Mouse (Mus musculus): Measurements from ENCODE around the gene Kat14.

Gene Kat14

DNA sequence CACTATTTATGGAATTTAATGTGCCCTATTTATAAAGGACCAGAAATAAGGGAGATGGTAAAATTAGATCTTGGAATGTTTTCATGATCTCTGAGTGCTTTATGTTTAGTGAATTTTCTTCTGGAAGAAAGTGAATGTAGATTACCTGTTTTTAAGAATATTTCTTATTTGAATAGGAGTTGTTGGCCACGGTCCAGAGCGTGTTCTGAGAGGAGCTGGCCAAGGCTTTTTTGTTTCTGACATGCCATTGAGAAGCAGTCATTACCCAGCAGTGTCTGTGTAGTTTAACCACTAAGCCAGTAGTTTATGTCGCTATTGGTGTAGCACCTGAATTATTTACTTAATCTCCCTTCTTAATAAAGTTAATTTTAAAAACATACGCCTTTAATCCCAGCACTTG, 13.0 kb downstream of the Kat14 start:
- no peak for DNase-seq (ENCODE audit: inconsistent age in 2 of 2, low spot score in 1 of 2)

DNA sequence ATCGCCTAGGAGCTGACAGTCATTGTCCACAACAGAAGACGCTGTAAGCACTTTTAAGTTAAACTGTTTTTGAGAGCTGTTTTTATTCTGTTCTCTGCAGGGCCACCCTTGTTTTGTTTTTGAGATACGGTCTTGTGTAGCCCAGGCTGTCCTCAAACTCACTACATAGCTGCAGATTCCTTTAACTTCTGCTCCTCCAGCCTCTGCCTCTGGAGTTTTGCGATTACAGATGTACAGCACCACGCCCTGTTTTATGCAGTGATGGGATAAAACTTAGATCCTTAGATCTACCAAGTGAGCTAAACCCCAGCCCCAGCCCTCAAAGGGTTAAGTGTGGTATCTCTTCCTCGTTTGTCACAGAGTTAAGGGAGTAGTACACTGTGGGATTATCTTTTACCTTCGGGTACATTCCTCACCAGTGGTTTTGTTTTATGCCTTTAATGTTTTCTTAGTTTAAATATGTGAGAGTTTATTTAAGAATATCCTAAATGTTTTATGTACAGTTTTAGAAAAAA, 13.9 kb downstream of the Kat14 start:
- DNase-seq (ENCODE audit: inconsistent age in 2 of 2, low spot score in 1 of 2): no peak

DNA sequence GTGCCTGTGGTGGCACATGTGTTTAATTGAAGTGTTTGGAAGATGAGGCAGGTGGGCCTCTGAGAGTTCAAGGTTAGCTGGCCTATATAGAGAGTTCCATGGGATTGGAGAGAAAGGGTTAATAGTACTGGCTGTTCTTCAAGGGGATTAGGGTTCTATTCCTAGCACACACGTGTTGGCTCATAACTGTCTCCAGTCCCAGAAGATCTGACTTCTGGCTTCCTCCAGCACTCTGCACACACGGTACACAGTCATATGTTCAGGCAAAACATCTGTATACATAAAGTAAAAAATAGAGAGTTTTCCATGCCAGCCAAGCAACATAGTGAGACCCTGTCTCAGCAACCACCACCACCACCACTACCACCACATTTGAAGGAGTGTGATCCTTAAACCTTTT, 17.5 kb downstream of the Kat14 start:
- no peak for DNase-seq (ENCODE audit: inconsistent age in 2 of 2, low spot score in 1 of 2)

DNA sequence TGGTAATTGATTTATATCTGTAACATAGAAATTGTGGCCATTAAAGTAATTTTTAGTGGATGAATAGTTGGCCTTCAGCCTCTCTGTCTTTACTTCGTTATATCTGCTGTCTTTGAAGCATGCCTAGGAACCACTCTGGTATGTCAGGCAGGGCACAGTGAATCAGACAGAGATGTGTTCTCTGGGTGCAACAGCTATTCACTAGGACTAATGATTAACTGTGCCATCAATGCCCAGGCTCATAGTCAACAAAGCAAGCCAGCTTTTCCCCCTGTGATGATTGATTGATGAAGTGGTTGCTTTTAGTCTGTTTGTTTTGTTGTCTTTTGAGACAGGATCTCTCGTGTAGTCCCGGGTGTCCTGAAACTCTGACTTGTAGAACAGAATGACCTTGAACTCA, 19.6 kb downstream of the Kat14 start:
- DNase-seq (ENCODE audit: inconsistent age in 2 of 2, low spot score in 1 of 2): no peak

DNA sequence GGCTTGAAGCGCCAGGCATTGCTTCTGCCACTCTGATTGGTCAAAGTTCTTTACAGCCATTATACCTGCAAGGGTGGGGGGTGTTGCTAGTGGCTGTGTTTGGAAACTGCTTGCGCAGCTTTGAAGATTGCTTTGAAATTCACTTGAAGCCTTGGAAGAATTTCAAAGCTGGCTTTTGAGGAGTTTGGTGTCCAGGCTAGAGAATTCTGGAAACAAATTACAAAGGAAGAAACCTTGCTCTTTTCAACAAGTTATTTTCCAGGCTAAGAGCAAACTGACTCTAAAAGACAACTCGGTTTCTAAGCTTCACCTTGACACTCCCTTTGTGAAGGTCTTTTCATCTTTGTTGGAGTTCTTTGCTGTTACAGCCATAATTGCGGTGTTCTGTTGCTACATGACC, 30.7 kb downstream of the Kat14 start:
- DNase-seq (ENCODE audit: inconsistent age in 2 of 2, low spot score in 1 of 2): peak; percentile 11 to 47

DNA sequence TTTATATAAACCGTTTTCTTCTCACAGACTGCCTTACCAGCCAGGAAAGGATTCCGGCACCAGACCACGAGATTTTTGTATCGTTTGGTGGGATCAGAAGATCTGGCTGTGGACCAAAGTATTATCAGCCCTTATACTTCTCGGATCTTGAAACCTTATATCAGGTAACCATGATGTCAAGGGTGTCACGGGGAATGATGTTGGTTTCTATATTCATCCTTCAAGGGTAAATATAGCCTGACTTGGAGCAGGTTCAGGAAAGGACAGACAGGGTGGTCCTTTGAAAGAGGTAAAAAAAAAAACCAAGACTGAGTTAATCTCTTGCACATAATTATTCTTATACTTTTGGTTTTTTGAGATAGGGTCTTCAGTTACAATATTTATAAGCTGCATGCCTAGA, 31.9 kb downstream of the Kat14 start:
- no peak for DNase-seq (ENCODE audit: inconsistent age in 2 of 2, low spot score in 1 of 2)

DNA sequence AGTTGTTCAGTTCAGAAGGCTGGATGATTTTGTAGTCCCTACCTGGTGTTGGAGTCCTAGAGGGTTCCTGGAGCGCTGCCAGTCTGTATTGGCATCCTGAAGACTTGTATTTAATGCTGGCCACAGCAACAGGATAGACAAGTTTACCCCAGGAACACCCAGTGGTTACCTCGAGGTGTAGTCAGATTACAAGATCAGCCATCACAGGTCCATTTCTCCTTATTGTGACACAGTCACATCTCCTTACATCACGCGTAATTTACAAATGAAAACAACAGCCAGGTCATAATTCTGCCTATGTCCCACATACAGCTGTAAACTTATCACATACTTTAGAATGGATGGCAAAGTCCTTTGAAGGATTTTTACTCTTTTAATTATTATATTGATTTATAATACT, 40.3 kb downstream of the Kat14 start:
- no peak for DNase-seq (ENCODE audit: inconsistent age in 2 of 2, low spot score in 1 of 2)

DNA sequence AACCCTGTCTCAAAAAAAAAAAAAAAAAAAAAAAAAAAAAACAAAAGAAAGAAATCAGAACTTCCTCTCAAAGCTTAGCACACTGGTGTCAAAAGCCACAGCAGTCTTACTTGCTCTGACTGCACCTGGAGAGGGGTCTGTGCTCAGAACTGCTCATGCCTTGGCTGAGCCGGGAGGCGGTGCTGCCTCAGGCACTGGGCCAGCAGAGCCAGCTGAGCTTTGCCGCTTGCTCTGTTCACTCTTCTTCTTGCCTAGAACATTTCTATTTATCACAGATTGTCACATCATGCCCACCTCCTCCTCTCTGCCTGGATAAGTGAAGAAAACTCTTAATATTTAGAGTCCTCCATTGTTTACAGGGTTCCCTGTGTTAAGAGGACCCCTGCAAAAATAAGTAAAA, 41.8 kb downstream of the Kat14 start:
- no peak for DNase-seq (ENCODE audit: inconsistent age in 2 of 2, low spot score in 1 of 2)

DNA sequence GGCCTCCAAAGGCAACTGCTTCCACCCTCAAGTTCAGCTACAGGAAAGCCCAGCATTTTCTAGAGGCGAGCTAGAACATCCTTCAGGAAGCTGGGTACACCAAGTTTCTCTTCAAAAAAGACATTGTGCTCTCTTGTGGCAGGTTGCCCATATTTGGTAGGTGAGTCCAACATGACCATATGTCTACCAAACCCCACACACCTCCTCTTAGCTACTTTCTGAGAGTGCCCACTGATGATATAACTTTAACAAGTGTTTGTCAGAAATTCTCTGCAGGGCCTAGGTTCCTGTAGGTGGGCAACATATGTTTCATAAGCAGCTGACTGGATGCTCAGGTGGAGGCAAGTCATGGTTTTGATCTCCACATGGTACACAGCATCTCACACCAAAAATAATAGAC, 45.9 kb downstream of the Kat14 start:
- DNase-seq (ENCODE audit: inconsistent age in 2 of 2, low spot score in 1 of 2): no peak

DNA sequence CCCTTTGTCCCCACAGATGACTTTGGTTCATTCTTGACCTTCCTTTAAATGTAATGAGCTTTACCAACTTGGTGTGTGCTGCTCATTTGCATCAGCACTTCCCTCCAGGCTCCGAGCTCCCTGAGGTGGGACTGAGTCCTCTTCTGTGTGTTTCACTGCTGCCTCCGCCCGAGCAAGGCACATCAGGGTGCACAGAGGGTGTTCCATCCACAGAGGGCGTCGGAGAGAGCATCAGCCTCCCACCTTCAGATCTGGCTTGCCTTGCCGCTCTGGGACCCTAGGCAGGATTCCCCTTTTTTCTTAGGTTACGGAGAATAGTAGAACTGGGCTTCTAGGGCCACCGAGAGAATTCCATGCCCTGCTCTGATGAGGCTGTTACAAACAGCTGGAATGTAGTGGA, 48.1 kb downstream of the Kat14 start:
- no peak for DNase-seq (ENCODE audit: inconsistent age in 2 of 2, low spot score in 1 of 2)

DNA sequence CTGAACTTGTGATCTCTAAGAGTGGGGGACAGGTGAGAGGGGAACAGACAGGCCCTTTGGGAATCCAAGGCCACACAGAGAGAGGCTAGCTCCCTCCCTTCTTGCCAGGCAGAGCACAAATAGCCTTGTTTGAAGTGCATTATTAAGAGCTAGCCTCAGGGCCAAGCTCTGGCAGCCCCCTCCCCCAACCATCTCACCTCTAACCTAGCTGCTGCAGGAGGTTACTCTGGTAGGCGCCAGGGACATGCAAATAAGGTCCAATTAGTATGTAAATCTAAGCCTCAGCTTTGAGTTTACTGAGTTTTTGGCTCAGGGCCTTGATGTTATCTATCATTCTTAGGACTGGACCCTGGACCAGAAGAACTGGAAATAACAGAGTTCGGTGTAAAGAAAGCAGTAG, 49.3 kb downstream of the Kat14 start:
- DNase-seq (ENCODE audit: inconsistent age in 2 of 2, low spot score in 1 of 2): no peak

DNA sequence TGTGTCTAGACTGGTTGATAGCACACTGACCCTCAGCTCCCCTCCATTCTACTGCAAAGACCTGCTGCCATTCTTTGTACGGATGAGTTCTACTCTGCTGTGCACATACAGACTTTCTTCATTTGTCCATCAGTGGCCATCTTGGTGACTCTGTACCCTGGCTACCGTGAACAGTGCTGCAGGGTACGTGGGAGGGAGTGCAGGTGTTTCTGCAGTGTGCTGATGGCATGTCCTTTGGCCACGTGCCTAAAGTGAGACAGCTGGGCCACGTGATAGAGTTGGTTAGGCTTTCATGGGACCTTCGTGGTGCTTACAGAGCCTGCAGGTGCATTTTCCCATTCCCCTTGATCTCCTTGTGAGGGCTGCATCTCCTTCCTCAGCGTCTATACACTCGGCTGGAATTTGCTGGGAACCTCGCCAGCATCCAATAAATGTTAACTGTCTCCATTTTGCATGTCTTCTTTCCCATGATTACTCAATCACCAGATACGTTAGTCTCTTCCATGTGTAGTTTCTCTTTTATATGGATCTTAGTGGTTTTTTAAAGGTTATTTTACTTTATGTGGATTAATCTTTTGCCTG, 53.4 kb downstream of the Kat14 start:
- no peak for DNase-seq (ENCODE audit: inconsistent age in 2 of 2, low spot score in 1 of 2)

DNA sequence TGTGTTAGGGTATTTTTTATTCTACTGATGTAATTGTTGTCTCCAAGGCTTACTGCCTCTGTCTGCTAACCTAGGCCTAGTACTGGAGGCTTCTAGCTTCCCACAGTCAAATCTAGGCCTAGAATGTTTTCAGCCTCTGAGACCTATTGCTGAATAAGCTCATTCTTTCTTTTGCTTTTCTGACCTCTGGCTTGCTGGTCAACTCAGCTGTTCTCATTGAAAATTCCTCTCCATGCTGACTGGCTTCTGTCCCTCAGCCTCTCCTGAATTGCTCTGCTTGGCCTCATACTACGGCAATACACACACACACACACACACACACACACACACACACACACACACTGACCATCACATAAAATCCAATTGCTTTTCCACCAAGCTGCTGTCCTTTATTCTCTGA, 57.0 kb downstream of the Kat14 start:
- no peak for DNase-seq (ENCODE audit: inconsistent age in 2 of 2, low spot score in 1 of 2)

DNA sequence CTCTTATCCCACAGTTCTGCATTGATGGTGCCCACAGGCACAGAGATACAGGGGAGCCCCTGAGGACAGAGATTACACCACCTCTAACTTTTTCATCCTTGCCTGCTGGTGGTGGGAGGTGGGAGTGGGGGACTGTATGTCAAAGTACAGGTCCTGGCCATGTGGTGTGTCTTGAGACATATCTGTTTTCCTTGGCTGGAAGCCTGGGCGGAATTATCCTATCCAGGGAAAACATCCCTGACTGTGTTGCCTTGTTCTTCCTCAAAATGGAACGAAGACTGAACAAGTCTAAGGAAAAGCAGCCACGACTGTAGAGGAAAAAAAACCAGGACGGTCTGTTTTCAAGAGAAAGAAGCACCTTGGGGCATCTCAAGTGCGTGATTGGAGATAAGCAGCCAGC, 59.1 kb downstream of the Kat14 start:
- no peak for DNase-seq (ENCODE audit: inconsistent age in 2 of 2, low spot score in 1 of 2)

DNA sequence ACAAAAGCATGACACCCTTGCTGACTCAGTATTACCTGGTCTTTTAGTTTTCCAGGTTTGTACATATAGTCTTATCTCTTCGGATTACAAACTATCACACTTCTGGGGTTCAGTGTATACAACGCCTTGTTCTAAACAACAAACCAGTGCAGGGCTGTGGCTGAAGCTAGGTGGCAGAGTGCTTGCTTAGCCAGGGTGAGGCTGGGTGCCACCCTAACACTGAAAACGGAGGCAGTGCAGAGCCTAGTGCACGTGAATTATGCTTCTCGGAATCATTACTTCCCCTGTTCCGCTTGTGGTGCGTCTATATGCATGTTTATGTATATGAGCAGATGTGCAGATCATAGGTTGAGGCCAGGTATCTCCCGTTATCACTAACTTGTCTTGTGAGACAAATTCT, 59.9 kb downstream of the Kat14 start:
- DNase-seq (ENCODE audit: inconsistent age in 2 of 2, low spot score in 1 of 2): no peak

DNA sequence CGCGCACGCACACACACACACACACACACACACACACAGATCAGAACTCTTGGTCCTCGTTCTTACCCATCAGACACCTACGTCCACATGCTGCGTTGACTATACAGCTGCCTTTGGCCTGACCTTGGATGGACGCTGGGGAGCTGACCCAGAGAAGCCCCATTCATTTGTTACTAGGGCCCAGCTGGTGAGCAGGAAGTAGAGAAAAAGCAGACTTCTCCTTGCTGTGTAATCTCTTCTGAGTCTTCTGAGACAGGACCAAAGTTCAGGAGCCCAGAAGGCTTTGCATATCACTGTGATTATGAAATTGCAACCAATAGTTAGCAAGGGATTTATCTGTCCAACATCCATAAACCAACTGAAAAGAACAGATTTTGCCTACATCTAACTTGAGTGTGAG, 60.4 kb downstream of the Kat14 start:
- DNase-seq (ENCODE audit: inconsistent age in 2 of 2, low spot score in 1 of 2): no peak

DNA sequence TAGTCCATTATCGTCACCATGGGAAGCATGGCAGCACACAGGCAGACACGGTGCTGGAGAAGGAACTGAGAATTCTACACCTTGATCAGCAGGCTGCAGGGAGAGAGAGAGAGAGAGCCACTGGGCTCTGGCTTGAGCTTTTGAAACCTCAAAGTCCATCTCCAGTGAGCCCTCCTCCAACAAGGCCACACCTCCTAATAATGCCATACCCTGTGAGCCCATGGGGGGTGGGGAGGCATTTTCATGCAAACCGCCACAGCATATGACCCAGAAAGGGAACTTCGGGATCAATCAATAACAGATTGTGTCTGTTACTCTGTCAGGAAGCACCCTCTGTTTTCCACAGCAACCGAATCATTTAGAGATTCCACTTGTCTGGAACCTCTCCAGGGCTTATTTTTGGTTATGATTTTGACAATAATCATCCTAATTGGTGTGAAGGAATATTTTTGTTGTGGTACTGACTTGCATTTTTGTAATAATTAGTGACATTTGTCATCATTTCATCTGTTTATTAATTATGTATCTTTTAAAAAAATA, 62.6 kb downstream of the Kat14 start:
- DNase-seq (ENCODE audit: inconsistent age in 2 of 2, low spot score in 1 of 2): no peak

DNA sequence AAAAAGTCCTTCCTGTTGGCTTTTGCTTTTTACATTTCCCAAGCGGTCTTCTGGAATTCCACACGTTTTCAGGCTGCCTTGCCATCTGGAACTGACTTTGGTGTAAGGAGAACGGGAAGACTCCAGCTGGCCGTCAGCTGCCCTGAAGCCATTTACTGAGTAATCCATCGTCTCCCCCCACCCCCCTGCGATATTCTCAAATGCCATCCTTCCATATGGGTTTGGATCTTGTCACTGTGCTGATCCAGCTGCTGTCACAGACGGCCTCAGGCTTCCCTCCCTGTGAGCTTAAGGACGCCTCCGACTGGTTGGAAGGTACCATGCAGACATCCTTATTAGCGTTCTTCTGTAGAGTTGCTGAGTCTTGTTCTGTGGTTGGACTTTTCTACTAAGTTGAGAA, 66.9 kb downstream of the Kat14 start:
- no peak for DNase-seq (ENCODE audit: inconsistent age in 2 of 2, low spot score in 1 of 2)

DNA sequence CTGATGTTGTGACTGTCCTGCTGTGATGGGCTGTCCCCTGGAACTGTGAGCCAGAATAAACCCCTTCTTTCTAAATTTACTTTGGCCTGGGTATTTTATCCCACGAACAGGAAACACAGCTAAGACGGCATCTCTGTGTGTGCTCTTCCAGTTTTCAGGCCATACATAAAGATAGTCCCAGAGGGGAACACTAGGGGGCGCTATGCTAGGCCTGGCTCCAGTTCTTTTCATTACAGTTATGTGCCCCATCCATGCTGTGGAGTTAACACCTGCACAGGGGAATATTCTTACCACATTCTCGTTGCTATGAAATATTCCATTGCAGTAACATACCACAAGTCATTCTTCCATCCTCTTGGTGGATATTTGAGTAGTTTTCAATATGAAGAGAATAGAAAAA, 69.6 kb downstream of the Kat14 start:
- no peak for DNase-seq (ENCODE audit: inconsistent age in 2 of 2, low spot score in 1 of 2)

DNA sequence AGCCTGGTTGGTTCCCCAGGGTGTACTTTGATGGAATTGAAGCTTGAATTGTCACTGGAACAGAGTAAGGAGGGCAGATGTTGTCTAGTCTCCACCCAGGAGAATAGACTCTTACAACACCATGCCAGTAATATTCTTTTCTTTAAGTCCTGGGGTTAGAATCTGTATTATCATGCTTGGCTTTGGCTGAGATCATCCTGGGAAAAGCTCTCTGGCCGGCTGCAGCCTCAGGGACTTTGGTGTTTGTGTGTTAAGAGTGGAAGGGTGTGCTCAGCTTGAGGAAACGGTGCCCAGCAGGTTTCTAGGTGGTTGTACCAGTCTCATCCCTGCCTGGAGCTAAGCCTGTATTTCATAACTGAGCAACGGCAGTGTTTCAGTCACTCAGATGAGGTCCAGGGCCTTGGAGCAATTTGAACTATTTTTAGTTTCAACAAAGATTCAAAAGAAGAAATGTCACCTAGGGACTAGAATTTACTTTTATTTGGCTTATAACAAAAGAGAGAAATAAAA, 70.5 kb downstream of the Kat14 start:
- no peak for DNase-seq (ENCODE audit: inconsistent age in 2 of 2, low spot score in 1 of 2)

DNA sequence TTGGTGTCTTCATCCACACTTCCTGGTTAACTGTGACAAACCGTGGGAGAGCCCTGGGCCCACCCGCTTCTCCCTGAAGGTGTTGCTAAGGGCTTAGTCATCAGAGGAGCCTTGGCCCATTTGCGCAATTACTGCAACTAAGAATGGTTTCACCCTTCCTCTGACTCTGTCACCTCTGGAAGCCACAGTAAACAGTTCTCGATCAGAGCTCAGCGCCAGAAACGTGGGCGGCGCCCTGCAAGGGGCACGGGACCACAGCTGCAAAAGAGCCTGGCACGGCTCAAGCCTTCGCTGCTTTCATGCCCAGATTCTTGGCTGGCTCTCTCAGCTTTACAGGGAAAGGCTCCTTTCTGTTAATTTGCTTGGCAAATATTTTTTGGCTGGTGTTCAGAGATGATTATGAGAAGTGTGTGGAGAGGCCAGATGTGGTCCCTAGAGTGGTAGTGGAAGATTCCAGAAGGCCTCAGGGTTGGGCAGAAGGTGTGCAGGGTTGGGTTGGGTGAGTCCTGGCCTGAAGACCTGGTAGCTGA, 72.7 kb downstream of the Kat14 start:
- DNase-seq (ENCODE audit: inconsistent age in 2 of 2, low spot score in 1 of 2): peak in 1 of 2 experiments; percentile 85

DNA sequence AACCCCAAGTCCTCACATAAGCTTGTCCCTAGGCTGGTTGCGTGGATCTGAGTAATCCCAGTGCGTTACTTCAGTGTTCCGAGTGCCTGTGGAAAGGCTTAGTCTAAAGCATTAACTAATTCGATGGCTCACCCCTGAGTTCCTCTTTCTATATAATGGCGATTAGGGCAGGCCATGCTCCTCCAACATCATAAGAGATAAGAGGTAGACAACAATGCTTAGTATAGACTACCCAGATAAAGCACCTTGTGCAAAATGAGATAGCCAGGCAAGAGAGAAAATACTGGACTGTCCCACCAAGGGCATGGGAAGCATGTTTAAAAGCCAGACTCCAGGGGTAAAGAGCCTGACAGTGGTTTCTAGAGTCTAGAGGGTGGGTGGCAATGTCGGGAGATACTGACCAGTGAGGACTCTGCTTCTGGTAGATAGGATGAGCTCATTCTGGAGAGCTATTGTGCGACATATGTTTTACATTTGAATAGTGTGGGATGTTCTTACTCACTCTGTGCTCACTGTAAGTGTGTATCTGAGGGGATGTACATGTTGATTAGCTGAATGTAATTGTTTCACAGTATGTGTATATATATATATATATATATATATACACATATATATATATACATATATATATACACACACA, 77.7 kb downstream of the Kat14 start:
- DNase-seq (ENCODE audit: inconsistent age in 2 of 2, low spot score in 1 of 2): no peak
